Mouse (Mus musculus): ENCODE results near the gene Dpf3. TPM values are rescaled to one million over a fixed set of nuclear protein-coding genes. Genes with fewer than 3 reads are reported as not detected.

Gene Dpf3
- polyA plus RNA-seq, 2 experiments from 2014 or later, result 0.58 TPM; not detected in 1

DNA sequence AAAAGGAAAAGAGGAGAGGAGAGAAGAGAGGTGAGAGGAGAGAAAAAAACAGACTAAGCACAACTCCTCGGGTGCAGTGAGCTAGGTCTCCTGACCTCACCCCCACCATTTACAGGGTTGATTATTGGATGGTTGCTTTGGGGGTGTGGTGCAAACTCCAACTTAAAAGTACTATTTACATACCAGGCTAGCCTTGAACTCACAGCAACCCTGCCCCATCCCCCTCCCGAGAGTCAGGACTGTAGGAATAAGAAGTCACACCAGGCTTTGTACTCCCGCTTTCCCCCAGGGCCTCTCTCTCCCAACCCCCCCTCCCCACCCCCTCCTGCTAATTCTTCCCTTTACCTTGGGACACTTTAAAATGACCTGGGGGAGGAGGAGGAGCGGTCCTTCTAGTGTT, 8.8 kb upstream of the Dpf3 start:
- no peak for ATAC-seq

DNA sequence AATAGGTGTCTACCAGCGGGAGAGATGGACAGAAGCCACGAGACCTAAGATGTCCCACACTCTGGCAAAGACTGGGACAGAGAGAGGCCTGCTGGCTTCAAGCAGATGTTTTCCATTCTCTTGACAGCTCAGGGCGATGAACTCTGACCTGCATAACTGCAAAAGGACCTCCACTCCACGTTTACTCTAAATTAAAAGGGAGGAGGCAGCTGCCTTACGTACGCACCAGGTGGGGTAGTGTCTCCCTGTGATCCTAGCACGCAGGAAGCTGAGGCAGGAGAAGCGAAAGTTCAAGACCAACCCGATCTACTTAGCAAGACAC, 8.4 kb upstream of the Dpf3 start:
- ATAC-seq, result no peak

DNA sequence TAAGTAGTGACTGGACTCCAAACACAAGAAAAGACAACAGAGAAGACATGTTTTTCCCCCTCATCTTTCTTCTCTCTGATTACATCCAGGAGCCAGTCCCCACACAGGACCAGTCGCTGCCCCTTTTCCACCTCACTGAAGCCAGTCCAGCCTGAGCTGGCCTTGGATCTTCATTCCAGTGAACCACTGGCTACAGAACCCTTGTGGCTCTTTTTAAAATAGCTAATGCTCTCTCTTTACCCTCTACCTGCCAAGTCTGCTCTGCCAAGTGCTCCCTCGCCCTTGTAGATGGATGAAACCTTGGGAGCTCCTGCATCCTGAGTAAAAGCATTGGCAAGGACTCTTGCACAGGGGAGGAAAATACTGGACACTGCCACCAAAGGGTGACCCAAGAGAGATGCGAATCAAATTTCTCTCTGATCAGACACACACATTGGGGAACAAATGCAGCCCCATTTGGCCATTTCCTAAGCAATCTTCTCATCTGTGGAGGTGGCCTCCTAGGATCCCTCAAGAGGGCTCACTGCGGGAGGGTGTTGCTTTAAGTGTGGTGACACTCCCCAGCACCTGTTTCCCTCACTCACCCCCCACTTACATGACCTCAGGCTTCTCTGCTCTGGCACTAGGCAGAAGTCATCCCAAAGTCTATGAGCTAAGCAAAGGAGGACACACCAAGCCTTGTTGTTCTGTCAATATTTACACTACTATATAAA, 7.9 kb upstream of the Dpf3 start:
- ATAC-seq, result no peak

DNA sequence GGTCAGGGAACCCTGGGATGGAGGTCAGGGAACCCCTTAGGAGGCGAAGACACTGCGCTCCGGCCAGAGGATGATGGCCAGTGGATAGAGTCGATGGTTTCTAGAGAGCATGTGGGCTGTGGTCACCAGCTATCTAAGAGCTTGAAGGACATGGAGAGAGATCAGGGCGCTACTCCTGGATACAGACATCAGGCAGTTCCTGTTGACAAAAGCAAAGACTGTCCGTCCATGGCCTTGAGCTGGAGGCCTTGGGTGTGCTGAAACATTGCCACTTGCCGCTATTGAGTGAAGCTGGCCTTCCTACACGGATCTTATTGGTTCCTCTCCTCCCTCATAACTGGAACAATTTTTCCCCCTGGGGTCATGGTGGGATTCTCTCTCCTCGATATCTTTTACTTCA, 6.7 kb upstream of the Dpf3 start:
- ATAC-seq, result no peak

DNA sequence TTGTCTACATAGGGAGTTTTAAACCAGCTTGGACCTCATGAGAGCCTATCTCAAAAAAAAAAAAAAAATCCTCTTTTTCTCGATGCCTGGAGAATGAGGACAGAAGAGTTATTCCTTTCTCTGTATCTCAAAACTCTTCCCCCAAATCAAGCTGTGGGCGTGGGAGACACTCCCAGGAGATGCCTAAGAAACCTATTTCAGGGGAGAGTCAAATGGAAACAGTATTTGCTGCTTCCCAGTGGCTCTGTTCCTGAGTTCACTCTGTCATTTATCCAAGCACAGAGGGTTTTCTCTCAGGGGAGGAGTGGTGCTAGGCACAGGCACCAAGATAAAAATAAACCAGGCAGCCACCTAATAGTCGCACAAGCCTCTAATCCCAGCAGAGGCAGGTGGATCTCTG, 5.3 kb upstream of the Dpf3 start:
- ATAC-seq, result no peak

DNA sequence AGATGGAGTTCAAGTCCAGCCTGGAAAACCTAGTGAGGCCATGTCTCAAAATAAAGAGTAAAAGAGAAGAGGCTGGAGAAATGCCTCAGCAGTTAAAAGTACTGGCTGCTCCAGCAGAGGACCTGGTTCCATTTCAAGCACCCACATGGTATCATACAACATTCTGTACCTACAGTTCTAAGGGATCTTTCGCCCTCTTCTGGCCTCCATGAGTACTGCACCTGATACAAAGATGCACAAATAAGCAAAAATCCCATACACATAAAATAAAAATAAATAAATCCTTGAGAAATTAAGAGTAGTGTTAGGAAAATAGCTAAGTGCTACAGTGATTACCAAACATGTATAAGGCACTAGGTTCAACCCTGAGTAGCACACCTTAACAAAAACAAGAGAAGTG, 4.1 kb upstream of the Dpf3 start:
- ATAC-seq, result no peak

DNA sequence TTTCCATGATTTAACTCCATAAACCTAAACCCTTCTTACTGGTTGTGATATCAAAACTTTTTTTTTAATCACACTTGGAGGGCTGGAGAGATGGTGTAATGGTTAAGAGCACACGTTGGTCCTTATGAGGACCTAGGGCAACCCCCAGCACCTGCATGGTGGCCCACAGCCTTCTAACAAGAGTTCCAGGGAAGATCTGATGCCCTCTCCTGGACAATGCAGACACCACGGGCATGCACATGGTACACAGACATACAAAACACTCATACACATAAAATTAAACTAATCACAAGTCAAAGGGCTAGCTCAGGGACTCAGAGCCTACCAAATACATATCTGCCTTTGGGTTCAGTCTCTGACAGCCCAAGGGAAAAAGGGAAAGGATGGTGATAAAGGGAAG, 2.2 kb upstream of the Dpf3 start:
- ATAC-seq, result no peak

DNA sequence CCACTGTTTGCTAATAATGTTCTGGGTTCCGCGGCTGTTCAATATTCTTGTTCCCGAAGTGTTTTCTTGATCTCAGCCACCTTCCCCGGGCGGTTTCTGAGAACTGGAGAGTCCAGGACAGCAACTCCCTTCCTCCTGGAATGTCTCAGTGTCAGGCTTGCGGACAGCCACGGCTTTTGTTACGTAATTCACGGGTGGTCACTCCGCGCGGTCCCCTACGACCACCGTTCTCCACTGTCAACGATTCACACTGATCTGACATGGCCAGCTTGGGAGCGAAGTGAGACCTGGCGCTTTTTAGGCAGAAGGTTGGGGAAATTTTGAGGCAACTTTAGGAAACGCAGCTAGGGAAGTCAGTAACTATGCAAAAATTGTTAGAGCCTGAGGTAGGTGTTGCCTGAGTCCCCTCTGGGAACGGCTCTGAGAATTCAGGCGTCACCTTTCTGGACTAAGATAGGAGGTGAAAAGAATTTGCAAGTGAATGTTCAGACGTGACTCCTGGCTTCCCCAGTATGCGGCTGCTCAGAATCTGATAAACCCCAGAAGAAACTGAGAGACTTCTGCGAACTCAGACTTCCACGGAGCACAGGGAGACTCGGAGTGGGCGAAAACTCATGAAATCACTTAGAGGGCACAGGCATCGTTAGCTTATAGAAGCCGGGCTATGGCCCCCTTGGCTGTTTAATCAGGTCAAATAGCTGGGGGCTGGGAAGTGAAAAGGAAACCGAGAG, 860 bp upstream of the Dpf3 start:
- no peak for ATAC-seq

DNA sequence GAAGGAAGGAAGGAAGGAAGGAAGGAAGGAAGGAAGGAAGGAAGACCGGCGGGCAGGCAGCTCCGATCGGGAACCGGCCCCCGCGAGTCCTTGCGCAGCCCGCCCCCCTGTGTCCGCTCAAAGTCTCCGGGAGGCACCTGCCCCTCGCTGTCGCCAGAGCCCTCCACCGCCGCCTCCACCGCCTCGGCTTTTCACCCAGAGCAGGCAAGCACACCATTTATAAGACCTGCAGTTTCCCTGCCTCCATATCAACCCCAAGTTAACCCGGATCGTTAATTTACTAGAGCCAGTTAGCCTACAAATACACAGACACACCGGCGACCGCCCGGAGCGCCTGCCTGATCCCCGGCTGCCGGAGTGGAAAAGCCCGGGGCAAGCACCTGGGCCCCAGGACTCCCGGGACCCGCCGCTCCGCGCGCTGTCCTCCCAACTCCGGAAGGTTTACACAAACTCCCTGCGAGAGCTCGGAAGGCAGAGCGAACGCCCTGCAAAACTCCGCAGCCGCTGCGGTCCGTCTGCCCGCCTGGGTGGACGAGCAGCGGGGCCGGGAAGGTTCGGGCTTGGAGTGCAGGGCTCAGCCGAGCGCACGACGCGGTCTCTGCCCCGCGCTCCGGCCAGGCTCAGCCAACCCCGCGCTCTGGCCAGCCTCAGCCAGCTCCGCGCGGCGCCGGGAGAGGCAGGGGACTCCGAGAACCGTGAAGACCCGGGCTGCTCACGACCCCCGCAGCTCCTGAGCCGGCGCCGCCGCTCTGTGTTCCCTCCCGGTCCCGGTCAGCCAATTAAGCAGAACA, 650 bp downstream of the Dpf3 start:
- ATAC-seq, result peak; percentile 3

DNA sequence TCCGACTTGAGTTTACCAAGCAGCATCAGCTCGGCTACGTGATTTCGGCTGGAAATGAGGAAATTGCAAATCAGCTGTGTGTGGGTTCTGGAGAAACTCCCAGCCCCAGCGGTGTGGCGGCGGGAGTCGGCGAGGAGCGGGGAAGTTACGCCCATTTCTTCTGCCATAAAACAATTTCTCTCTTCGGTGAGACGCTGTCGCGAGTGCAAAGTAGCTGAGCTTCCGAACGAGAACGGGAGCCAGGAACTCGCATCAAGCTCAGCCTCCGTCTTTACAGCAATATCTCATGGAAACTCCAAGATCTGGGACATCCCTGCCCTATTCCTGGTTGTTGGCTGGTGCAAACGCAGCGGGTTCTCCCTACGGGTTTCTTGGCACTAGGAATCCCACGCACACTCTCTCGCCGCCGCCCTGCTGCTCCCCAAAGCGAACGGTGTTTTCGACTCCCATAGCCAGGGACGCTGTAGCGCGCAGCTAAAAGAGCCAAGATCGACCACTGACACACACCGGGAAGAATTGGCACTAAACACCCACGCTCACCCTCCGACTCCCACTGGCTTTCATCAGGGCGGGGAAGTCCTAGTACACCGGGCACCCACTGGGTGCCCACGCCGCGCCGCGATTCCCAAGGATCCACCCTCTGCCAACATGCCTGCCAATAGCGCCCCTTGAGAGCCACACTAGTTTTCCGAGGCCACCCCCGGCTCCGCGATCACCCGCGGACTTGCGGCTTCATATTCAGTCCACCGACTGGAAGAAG, 1.4 kb downstream of the Dpf3 start:
- no peak for ATAC-seq

DNA sequence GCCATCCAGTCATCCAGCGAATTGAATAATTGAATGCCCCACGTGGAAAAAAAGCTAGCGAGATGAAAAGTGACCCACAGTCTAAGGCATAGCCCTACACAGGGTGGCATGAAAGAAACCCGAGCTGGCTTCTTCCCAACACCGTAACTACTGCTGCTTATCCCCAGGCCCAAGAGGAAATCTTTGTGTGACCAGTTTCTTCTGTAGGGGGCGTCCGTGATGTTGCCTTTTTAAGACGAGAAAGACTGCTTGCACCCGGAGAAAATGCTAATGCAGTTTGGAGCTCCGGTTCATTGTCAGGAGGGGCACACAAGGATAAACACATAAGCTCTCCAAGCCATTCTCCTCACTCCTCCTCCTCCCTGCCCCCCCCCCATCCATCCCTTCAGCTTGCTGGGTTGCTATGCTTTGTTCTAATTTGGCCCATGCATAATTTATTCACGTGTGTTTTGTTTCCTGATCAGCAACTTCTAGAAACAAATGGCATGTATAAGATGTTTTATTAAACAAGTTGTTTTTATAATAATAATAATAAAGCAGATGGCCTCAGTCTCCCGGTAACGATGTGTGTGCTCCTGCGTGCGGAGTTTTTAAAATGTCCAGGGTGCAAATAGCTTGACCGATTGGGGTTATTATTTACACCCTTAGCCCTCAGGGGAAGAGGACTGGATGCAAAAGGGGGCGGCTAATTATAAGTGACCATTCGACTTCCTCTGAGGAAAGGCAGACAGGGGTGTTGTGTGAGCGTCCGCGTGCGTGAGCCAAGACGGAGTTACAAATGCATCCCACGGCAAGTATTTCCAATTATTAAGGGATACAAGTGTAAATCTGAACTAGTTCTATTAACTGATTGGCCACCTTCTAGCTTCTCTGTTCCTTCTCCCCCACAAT, 2.4 kb downstream of the Dpf3 start:
- ATAC-seq, result no peak

DNA sequence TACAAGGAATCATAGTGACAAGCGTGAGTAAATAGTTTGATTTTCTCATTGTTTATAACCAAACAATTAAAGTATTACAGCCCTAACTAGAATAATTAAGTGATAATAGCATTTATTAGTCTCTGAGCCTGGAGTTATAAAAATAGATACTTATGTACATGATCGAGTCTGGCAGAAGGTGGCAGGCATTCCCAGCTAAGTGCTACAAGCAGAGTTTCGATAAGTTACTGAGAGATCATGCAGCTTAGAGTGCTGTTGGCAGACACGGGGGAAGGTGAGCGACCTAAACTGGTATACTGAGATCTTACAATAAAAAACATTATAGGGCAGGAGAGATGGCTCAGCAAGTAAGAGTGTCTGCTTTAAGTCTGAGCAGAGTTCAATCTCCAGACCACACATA, 3.9 kb downstream of the Dpf3 start:
- no peak for ATAC-seq

DNA sequence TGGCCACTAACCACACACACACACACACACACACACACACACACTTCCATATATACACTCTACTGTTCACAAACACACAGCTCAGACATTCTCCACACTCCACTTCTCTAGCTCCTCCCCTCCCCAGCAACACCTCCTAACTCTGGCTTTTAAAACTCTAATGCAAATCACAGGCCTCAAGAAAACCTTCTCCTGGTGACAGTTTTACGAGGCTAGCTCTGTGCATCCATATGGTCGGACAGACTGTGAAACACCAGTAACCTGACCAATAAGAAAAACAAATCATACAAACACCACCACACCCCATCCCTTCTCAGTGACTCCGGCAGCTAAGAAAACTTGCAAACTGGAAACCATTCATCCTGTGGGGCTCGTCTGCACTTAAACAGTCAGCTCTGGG, 6.1 kb downstream of the Dpf3 start:
- ATAC-seq, result no peak

DNA sequence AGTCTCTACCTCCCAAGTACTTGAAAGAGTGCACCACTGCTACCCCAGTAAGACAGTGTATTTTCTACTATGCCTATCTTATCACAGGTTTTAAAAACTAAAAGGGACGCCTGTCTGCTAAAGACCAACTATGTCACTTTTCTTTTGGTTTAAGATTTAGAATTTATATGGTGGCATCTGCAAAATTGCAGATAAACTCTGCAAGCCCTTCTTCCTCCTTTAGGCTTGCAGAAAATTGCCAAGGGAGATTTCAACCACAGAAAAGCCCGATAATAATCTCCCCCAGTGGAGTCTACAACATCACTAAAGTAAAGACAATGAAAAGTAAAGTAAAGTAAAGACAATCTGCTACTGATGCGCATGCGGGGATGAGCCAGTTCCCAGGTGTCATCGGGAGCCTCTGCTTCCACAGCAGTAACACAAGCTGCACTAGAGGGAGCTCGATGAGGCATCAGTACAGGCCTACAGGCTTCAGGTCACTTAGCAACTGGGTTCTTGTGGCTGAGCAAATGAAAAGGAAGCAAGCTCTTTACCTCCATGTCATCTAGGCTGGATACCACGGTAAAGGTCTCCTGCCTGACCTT, 7.6 kb downstream of the Dpf3 start:
- no peak for ATAC-seq

DNA sequence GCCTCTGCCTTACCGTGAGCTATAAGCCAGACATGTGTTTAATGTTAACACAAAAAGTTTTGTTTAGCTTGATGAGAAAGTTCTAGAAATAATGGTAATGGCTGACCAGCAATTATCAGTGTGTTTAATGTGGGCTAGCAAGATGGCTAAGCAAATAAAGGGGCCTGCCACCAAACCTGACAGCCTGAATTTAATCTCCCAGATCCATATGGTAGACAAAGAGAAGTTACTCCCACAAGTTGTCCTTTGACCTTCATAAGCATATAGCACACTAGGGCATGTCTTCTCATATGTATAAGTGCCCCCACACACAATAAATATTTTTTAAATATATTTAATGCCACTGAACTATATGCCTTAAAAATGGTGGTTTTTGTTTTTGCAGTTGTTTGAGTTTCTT, 8.4 kb downstream of the Dpf3 start:
- ATAC-seq, result no peak

DNA sequence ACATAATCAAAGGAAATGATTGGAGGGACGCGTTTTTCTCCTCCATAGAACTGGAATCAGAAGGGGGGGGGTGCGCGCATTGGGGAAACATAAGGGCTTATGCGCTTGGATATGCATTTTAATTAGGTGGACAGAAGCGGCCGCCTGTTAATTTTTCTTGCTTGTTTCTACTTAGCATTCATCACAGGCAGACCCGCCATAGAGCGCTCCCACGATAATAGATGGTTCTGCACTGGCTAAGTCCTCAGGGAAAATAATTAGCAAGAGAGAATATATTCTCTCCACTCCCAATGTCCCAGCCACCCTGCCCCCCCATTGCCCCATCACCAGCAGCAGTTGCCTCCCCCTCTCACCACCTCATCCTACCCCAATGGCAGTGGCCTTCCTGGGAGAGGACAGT, 11.2 kb downstream of the Dpf3 start:
- ATAC-seq, result no peak

DNA sequence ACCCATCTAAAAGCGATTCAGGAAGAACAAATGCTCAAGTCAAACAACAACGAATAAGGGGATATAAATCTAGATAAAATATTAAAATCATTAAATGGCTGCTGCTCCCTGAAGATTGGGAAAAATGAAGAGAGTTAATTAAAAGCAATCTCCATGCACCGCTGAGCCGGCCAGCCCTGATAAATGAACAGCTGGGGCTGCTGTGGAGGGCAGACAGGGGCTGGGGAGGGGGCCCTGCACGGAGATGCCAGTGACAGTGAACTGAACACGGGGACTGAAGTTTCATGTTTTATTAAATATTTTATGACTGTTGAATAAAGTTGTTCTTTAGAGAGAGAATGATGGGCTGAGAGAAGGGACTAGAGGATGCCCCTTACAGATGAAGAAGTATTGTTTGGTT, 12.1 kb downstream of the Dpf3 start:
- ATAC-seq, result no peak

DNA sequence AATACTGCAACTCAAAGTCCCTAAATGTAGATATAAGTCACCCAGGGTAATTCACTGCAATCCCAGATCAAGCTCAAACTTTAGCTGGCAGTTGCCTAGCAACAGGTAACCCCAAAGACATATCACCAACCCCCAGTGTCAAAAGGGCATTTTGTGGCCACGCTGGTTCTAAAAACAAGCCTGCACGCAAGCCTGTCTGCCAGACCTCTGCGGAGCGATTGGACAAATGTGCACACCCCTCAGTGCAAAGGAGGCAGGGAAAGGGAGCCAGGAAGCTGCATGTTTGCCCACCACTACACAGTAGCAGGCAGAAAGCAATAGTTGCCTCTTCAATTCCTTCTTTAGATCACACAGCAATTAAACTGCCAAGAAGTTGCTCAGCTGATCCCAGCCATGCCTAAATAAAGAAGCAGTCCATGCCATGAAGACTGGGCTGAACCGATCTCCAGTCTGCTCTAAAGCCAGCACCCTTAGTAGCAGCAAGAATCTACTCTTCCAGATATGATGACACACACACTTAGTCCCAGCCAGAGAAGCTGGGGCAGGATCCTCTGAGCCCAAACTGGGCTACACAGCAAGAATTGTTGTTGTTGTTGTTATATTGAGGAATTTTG, 13.4 kb downstream of the Dpf3 start:
- ATAC-seq, result no peak

DNA sequence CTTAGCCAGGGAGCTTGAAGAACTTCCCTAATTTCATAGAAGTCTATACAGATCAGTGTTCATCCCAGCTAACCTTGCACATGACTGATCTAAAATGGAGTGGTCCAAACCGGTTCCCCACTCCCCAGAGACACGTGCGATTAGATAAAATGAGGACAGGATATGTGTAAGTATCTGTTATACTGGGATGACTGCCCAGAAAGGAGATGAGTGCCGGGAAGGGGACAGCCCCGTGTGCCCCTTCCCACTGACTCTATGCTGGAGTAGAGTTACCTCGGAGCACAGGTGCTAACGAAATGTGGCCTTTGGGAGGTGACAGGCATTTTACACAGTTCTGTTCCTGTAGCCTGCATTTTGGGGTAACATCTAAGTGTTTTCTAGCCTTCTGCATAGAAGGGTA, 15.8 kb downstream of the Dpf3 start:
- no peak for ATAC-seq

DNA sequence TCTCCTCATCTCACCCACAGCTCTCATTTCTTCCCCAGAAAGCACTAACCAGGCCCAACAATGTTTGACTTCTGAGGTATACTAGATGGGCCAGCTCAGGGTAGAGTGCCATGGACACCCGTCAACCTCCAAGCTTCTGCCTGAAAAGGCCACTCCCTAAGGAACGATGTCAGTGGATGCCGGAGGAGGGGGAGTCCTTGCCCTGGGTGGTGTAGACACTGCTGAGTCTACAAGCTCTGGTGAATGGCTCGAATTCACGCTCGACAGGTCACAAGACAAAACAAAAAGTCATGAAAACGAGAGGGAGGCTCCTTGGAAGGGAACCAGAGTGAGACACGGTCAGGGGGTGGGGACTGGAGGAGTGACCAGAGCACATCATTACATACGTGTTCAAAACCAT, 17.4 kb downstream of the Dpf3 start:
- ATAC-seq, result no peak

All from CD4-positive, CD25-positive, alpha-beta regulatory T cell, adult 4 months (primary cell).